Mouse (Mus musculus) urinary bladder, postnatal 36 days (tissue): ENCODE data around the gene Evx2.
A peak's percentile ranks its signal among the peaks of the same experiment; 100 is the strongest.

Source experiments
- DNase-seq, 2 experiments: peaks; one replicate each; pipeline ENCODE4 v3.0.0; 2022; ENCODE audit warnings: low spot score in 2 of 2, mixed read lengths in 1 of 2

The Evx2 gene

DNA sequence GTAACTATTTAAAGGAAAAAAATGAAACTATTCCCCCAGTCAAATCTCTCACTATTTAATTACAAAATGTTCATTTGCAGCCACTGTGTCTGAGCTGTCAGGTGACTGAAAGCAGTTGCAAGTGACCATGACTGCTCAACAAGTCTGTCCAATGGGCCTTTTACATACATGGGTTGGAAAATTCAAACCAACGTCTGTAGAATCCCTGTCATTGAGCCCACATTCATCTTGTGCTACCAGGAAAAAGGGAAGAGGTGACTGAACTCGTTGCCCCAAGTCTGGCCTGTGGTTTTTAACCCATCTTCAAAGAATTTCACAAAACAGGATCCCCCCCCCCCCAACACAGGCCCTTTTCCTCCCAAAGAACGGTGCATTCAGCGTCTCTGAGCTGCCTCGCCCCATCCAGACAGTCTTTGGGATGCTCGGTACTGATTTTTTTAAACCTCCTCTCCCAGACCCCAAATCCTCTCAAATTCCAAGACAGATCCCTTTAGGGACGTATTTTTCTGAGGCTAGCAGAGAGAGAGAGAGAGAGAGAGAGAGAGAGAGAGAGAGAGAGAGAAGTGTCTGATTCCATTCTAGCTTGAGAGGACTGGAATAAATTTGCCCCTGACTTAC, 36.6 kb upstream of the Evx2 start:
- DNase-seq = no peak

DNA sequence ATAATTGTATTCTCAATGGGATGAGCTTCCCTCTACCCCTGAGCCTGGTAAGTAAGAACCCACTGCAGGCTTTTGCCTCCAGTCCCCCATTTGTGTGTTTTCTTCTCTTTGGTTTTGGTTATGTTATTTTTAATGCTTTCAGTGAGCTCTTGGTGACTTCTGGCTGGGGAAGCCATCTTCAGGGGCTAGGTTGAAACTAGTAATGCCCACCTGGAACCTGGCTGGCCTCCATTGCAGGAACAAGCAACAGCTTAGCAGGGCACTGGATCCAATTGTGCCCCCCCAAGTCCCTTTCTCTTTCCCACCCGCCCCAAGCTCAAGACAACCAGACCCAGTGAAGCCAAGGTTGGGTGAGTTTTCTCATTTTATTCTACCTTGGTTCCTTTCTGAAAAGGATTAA, 36.0 kb upstream of the Evx2 start:
- no peak for DNase-seq

DNA sequence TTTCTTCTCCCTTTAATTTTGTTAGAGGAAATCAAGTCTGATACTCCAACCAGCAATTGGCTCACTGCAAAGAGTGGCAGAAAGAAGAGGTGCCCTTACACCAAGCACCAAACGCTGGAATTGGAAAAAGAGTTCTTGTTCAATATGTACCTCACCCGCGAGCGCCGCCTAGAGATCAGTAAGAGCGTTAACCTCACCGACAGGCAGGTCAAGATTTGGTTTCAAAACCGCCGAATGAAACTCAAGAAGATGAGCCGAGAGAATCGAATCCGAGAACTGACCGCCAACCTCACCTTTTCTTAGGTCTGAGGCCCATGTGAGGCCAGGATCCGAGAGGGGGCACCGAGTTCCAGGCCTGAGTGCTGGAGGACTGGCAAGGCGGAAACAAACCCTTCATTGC, 34.7 kb upstream of the Evx2 start:
- DNase-seq = no peak

DNA sequence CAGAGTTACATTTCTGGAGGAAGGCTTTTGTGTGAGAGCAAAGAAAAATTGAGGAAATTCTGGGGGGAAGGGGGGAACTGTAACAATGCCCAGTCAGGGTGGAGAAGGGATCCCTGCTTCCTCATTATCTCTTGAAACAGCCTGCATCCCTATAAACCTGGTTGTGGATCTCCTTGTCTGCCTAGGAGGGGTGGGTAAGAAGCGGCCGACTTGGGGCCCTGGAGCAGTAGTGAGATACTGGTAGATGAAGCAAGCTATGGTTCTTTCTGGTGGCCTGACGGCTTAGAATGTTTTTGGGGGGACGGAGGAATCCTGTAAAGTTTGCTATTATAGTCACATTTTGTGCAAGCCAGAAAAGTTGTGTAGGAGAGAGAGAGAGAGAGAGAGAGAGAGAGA, 34.1 kb upstream of the Evx2 start:
- no peak for DNase-seq

DNA sequence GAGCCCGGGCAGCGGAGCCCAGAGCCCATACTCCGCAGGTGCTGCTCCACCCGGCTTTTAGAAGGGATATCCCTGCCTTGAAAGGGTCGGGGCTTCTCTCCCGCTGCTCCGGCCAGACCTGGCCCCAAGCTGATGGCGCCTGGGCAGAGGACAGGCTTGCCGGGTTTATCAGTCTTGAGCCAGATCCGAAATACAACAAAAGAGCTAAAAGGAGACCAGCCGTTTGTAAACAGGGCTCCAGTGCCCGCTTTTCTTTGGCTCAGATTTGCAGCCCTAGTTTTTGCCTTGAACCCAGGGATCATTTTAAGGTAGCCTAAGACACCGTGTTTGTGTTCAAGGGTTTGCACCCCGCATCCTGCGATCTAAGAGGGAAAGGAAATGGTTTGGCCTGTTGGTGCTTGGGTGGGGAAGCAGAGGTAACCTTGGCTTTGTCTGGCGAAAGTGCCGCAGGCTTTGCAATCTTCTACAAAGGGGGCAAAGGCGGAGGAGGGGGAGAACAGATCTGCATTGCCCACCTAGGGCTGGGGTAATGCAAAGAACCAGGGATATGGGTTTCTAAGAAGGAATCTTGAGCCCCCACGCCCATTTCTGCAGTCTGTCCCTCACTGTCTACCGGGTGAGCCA, 33.6 kb upstream of the Evx2 start:
- no peak for DNase-seq

DNA sequence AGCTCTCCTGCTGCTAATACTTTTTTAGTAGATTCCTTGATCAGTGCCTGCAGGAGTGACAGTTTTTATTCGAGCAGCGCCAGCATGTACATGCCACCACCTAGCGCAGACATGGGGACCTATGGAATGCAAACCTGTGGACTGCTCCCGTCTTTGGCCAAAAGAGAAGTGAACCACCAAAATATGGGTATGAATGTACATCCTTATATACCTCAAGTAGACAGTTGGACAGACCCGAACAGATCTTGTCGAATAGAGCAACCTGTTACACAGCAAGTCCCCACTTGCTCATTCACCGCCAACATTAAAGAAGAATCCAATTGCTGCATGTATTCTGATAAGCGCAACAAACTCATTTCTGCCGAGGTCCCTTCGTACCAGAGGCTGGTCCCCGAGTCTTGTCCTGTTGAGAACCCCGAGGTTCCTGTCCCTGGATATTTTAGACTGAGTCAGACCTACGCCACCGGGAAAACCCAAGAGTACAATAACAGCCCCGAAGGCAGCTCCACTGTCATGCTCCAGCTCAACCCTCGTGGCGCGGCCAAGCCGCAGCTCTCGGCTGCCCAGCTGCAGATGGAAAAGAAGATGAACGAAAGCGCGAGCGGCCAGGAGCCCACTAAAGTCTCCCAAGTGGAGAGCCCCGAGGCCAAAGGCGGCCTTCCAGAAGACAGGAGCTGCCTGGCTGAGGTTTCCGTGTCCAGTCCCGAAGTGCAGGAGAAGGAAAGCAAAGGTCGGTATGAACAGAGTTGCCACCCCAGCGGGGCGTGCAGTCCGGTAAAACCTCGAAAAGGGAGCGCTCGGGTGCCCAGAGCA, 32.8 kb upstream of the Evx2 start:
- no peak for DNase-seq

DNA sequence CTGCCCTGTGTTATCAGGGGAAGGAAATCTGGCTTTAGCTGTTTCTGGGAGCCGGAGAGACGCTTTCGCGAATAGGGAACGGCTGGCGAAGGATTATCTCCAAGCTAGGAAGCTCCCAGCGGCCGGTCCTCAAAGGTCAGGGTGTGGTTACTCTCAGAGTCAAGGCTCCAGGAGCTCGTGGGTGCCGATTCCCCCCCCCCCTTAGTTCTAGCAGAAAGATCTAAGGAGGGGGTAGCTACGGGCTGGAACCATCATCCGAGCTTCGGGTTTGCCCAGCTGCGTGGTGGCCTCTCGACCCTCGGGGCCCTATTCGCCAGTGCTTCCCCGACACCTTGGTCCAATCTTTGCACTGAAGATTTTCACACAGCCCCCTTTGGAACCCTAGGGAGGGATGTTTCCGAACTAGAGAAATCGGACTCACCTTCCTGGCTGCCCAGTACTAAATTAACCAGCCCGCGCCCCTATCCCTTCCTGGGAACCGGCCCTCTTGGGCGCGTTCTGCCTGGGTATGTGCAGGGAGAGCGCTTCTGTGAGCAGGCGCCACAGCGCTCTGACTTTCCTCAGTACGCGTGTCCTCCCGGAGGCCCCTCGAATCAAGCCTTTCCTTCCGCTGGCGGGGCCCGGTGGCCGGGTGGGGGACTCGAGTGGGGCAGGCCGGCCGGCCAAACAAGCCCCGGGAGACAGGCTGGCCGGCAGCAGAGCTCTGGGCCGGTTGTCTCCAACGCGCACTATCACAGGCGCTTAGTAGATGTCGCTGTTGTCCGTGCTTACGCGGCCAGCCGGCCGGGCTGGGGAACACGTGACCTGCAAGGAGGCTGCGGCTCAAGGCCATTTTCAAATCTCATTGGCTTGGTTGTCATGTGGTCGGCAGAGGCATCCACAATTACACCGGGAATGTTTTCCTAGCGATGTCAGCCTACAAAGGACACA, 31.9 kb upstream of the Evx2 start, which contains the start of gene Hoxd10:
TSS of gene Hoxd10 (plus strand) at position 903 of the 930 bp plus-strand sequence.
- DNase-seq = peak; percentile 72 to 85

DNA sequence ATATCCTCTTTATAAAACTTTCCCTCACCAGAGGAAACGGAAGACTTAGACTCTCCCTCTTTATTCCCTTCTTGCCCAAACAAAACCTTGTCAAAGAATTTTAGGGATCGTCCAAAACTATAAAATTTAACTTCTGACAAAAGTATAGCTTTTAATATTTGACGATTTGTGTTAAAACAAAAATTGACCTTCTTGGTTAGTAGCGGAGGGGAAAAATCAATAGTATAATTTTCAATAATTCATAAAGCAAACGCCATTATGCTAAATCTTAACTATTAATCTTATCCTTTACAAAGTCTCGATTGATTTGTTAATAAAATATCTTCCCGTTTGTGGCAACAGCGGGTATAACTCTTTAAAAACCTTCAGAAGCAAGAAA, 31.0 kb upstream of the Evx2 start:
- DNase-seq = no peak

DNA sequence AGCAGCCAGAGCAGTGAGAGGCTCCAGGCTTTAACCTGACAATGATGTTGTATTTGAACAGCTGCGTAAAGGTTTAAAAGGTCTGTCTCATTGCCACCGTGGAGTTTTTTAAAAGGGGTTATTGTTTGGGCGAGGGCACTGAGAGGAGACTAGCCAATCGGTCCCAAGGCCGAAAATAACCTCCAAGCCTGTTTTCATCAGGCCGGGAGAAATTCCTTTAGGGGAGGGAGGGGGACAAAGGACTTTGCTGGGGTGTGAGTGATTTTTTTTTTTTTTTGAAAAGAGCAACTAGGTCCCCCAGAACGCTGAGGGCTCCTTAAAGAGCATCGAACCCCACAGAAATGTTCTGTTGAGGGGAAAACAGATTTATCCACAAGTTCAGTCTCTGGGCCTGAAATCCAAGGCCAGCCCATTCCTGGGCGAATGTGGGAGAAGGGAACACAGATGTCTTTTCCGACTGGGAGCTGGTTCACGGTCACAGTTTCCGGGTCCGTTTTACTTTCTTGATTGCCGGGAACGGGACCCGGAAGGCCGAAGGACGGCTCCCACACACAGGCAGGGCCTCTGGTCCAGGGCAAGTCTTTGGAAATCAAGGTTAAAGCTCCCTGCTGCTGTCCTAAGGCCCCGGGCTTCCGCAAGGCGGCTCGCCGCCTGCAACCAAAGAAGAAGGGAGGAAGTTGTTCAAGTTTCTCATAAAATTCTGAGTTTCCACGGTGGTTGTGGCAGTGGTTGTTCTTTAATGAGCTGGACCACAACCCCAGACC, 30.4 kb upstream of the Evx2 start:
- no peak for DNase-seq

DNA sequence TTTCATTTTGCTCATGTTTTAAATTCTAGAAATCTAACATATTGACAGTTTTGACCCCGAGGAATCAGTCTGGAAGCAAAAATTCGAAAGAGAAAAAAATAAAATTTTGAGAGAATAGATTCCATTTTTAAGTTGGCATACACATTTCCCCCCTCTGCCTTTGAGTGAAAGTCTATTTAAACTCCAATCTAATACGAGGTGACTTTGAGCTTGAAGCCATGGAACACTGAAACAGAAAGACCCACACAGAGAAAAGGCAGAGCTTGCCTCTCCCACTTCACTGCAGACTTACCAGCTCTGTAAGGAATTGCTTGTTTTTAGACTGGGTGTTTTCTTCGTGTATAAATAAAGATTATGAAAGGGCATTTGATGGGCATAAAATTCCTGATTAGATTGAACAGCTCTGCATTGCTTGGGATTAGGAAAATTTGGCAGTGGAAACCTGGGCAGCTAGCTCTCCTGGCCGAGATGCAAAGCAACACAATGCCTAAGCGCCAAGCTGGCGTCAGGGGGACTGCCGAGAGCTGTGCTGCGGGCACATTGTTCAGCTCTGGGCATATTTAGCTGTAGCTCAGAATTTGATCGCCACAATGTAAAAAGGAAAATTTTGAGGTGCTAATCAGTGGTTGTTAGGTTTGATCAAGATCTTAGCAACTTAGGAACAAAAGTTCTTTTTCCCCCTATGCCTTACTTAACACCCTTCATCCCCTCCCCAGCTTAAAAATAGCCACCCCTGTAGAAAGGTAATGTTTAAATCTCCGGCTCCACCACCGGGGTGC, 29.6 kb upstream of the Evx2 start:
- DNase-seq = no peak

DNA sequence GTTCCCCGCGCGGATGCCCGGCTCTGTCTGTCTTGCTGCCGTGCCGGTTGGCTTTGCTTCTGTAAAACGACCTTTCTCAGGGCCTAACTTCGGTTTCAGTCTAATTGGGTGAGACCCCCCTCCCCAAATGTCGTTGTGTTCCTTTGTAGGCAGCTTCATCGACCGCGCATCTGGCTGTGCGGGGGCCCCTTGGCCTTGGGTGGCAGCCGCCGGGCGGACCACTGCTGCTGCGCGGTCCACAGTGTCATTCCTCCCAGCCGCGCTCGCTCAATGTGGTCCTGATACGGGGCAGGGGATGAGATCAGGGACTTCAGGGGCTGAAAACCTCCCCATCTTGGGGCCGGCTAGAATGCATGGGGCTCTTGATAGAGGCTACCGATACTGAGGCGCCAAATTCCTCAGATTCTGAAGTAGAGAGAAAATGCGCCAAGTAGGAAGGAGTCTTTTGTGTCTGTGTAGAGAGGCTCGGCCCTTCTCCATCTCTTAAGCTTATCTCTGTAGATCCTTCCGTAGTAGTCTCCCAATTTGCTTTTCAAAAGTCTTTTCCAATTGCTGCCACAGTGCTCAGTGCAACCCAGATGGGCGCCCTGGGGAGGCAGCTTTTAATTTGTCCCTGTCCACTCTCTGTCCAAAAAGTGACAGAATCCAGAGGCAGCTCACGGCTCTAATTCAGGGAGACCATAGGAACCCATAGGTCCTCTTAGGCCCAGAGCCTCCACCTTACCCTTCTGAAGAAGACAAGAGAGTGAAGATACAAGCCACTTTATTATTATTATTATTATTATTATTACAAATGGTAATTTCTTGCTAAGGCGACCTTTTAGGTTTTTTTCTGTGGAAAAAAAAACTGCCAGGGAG, 28.6 kb upstream of the Evx2 start:
- DNase-seq = no peak

DNA sequence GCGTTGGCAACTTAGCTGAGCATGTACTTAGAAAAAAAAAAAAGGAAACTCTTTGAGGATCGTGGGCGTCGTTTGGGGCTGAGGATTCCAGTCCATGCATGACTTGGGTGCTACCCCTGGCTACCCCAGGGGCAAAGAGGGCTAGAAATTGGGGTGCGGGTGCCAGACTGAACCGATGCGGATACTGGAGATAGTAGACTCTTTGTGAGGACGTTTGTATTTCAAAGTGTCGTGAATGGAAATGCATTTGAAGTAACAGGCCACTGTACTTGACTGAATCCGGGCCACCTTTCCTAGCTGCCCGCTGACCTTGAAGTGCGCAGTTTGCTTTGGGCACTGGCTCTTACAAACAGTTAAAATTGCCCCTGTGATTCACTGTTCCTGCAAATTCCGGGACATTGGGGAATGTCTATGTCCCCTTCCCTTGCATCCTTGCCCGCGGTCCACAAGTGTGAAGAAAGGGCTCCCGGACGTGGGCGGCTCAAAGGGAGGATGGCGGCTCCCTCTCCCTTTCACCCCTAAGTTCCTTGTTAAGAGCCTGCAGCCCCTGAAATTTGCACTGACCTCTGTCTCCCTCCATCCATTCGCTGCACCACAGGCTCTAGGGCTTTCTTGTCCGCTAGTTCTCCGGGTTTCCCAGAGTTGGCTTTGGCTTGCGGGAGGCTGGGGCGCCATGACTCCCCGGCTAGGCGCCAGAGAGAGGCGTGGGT, 27.8 kb upstream of the Evx2 start:
- DNase-seq = no peak

DNA sequence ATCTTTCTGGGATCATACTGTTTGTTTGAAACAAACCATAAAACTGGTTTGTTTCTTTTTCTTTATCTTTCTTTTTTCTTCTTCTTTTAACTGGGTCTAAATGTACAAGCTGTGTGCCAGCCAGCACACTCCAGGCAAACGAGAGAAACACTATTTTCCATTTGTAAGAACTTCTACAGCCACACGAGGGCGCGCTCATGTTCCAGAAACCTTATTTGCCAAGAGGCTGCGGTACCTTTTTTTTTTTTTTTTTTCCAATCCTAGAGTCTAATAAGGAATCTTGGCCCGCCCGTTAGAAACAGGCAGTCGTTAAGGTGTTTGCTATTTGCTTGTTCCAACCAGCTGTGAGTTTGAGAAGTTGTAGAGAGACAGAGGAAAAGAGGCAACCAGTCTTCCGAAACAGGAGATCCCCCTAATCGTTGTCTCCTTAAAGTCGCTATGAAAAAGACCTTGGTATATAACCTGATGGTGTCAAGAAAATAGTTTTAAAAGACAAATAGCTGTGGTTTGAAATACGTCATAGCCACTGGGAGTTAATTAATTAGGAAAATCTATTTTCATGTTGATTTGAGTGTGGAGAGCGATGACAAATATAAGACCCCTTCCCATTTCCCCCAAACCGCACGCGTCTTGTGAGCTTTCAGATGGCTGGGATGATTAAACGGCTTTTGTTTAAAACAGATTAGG, 27.1 kb upstream of the Evx2 start:
- peak in 1 of 2 experiments; percentile 73 for DNase-seq

DNA sequence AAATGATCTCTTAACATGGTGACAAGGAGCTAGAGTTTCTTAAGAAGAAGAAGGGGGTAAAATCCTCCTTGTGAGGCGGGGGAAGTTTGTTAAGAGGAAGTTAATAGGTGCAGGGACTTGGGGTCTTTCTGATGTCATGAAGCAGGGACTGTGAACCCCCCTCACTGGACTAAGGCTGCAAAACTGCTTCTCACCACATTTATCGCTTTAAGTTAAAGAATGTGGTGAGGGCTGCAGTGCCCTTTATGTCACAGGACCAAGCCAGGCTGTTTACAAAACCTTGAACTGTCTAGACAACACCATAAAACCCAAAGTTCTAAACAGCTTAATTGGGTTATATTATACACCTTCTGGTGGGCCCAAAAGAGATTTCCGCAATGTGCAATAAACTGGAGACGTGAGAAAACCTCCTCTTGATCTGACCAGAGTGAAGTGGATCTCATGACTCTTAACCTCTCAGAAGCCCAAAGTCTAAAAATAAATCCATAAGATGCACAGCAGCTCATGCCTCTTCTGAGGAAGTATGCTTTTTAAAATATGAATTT, 25.8 kb upstream of the Evx2 start:
- no peak for DNase-seq

DNA sequence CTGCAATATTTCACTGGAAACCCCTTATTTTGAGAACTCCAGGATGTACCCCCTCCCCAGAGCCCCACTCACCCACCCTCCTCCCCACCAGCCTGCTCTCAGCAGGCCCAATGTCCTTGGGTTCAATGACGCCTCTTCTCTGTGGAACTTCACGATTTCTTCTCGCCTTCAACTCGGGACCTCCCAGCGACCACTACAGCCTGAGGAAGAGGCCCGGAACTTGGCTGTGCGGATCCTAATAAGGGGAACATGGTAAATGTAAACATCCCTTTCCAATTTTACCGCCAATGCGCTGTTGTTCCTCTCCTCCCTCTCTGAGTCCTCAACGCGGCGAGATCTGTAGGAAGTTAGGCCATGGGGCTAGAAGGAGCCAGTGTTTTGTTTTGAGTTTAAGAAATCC, 24.7 kb upstream of the Evx2 start:
- DNase-seq = no peak

DNA sequence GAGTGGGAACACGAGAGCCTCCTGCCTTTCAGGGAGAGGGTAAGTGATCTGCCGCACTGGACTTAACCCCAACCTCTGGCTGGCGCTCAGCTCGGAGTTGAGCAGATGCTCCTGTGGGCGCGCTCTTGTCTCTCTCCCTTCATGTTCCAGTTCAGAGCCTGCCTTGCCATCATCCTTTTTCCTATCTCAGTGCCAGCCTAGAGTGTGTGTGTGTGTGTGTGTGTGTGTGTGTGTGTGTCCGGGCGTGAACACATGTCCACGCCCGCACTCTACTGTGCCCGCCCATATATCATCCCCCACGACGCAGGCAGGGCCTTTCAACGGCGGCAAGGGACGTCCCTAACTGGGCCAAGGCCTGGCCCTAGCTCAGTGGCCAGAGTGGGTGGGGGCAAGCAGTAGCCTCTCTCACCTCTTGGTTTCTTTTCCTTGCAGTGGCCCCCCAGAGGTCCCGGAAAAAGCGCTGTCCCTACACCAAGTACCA, 24.2 kb upstream of the Evx2 start:
- DNase-seq = no peak

DNA sequence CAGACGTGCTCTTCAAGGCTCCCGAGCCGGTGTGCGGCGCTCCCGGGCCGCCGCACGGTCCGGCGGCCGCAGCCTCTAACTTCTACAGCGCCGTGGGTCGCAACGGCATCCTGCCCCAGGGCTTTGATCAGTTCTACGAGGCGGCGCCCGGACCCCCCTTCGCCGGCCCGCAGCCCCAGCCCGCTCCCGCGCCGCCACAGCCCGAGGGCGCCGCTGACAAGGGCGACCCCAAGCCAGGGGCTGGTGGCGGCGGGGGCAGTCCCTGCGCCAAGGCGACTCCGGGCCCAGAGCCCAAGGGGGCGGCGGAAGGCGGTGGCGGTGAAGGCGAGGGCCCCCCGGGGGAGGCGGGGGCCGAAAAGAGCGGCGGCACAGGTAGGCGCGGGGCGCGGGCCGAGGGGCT, 23.4 kb upstream of the Evx2 start:
- no peak for DNase-seq
